Mouse (Mus musculus) bone marrow, adult 2 months (tissue): ENCODE data around the gene Skap2.

Experiments used
- CTCF ChIP-seq: fragments of 200-500 bp; IDR thresholded peaks from 2 replicates; pipeline ENCODE4 v1.5.1; 2011; ENCODE audit warnings: low read length, control low read depth; ENCODE audit not compliant: control insufficient read depth, insufficient read depth
- POLR2A ChIP-seq: fragments of 200-500 bp; IDR thresholded peaks from 2 replicates; pipeline ENCODE4 v1.6.1; 2011; ENCODE audit warnings: low read depth, mild to moderate bottlenecking, control low read depth, low read length, borderline replicate concordance; ENCODE audit not compliant: control insufficient read depth

DNA sequence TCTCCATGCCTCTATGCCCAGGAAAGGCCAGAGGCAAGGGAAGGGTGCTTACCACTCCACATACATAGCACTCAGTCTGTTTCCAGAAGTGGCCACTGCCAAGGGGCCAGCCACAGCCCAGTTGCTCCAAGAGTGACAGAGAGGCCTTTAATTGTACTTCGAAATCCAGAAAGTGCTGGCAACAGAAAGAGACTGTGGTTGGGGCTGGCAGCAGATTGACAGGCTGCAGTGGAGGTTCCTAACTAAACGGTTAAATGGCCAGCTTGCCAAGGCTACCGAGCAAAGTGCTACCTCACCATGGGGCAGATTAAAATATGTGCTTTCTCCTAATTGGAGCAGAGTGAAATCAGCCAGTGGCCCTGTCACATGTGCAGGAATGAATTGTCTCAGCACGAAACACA is 186.7 kb downstream of the Skap2 start:
- TF ChIP-seq CTCF (no peak), POLR2A (no peak)
